In the genomic region with DNA sequence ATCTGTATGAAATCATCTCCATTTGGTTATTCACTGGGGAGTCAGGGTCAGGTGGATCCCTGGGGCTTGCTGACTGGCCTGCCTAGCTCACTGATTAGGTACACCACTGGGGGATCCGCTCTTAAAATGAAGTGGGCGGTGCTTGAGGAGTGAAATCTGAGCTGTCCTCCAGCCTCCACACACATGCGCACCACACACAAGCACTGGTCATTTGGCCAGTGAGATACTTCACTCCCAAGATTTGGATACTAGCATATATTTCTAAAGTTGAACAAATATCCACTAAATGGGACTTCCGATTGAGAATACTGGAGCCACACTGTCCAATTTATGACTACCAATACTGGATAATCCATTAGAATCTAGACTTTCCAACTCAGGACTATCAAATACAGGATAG, we compare ENCODE assay signal across 9 mouse cellular contexts. TPM values are rescaled to one million over a fixed set of nuclear protein-coding genes. Genes with fewer than 3 reads are reported as not detected.
A peak's percentile ranks its signal among the peaks of the same experiment; 100 is the strongest.
DNase-seq lines count a peak whose midpoint lies in the region.
"Not testable (repeated sequence)": the region's sequence is repeated elsewhere in the genome, so short reads cannot be mapped to it uniquely, and the experiment has no call there.
"Had no signal": no experiment of that assay in that cellular context is flagged by ENCODE, and none has a peak within 500 bp of the region (broad histone marks: within the 10 kb centered on the region; RNA-seq: fewer than 3 reads in every experiment).

No protein-coding gene starts in this region.

- peak; percentile 54 for DNase-seq in adrenal gland, postnatal 14 days
- DNase-seq in cerebellum, postnatal 36 days = peak; percentile 24 to 32
- peak; percentile 98 for DNase-seq in heart, adult 11 months
- DNase-seq in kidney, postnatal 14 days = peak; percentile 63
- DNase-seq in left cerebral cortex, postnatal 14 days (ENCODE audit: low spot score in 2 of 2) = peak; percentile 46 to 62
- DNase-seq in right cerebral cortex, adult 18-20 months = peak; percentile 43
- peak; percentile 41 to 59 for DNase-seq in thymus, adult 18-20 months

- intact Hi-C loops in left cerebral cortex, postnatal 14 days (cut with DNase I) = not testable (repeated sequence)

RNA-seq across cellular contexts. Expression of gene Gm21119, which starts 20.9 kb away (rescaled TPM):
- total RNA-seq in adrenal gland, postnatal 14 days (2021) = 0.37 TPM in 1 of 2 replicates, not detected in the other
- total RNA-seq in left cerebral cortex, postnatal 14 days (2021) = 1 to 10 TPM; 1.1 to 1.4 TPM
- total RNA-seq: CH12.LX; megakaryocyte, adult 5-6 weeks had no signal

Comparison
In these comparisons a context has a peak if more than half of its experiments do, and no peak if none do; other contexts are left out.
1. Peak in every context shown above with its lines: DNase-seq.
2. DNase-seq: peak in every context shown above with its lines; median percentile 98 in heart, adult 11 months; 63 in kidney, postnatal 14 days; 54 in adrenal gland, postnatal 14 days; 54 in left cerebral cortex, postnatal 14 days; 50 in thymus, adult 18-20 months; 43 in right cerebral cortex, adult 18-20 months; 28 in cerebellum, postnatal 36 days.